Mouse (Mus musculus): ENCODE data around the gene Ptpn13.

Ptpn13 gene

GRCm38 (mm10) chr5:103460903-103461302 is 35.9 kb downstream of the Ptpn13 start:
- H3K27me3 ChIP-seq (ENCODE audit: control insufficient read depth, insufficient read depth, low read length, poor library complexity, severe bottlenecking): no peaks in the 10 kb centered on the region
- no peaks in the 10 kb centered on the region for H3K36me3 ChIP-seq (ENCODE audit: control insufficient read depth, insufficient read depth, low read length, poor library complexity, severe bottlenecking)
- DNase-seq (ENCODE audit: low read depth, low spot score): no peak

- H3K36me3 ChIP-seq (ENCODE audit: control insufficient read depth, insufficient read depth, low read length, poor library complexity, severe bottlenecking): no peaks in the 10 kb centered on the region
- DNase-seq (ENCODE audit: low read depth, low spot score): no peak
- no peaks in the 10 kb centered on the region for H3K27me3 ChIP-seq (ENCODE audit: control insufficient read depth, insufficient read depth, low read length, poor library complexity, severe bottlenecking)
Measured at GRCm38 (mm10) chr5:103463661-103464219, 38.7 kb downstream of the Ptpn13 start.

GRCm38 (mm10) chr5:103464329-103464728 is 39.3 kb downstream of the Ptpn13 start:
- DNase-seq (ENCODE audit: low read depth, low spot score): no peak
- Histone ChIP-seq H3K27me3 (ENCODE audit: control insufficient read depth, insufficient read depth, low read length, poor library complexity, severe bottlenecking) (no peaks in the 10 kb centered on the region), H3K36me3 (ENCODE audit: control insufficient read depth, insufficient read depth, low read length, poor library complexity, severe bottlenecking) (no peaks in the 10 kb centered on the region)

GRCm38 (mm10) chr5:103464771-103465170 is 39.8 kb downstream of the Ptpn13 start:
- DNase-seq (ENCODE audit: low read depth, low spot score): no peak
- Histone ChIP-seq H3K36me3 (ENCODE audit: control insufficient read depth, insufficient read depth, low read length, poor library complexity, severe bottlenecking) (no peaks in the 10 kb centered on the region), H3K27me3 (ENCODE audit: control insufficient read depth, insufficient read depth, low read length, poor library complexity, severe bottlenecking) (no peaks in the 10 kb centered on the region)

DNA sequence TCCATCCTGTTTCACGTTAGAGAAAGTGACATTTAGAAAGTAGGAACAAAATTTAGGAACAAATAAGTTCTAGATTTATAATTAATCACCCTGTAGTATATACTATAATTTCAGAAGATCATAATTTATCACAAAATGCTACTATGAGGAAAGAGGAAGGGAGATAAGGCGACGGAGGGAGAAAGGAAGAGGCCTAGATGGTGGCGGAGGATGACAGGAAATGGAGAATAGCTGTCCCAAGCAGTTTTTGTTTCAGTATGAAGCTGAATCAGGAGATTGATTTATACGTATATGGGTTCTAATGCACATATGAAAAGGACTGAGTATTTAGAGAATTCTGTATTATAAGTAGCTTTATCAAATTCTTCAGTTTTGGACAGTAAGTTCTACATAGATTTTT is 47.7 kb downstream of the Ptpn13 start:
- Histone ChIP-seq H3K27me3 (ENCODE audit: control insufficient read depth, insufficient read depth, low read length, poor library complexity, severe bottlenecking) (no peaks in the 10 kb centered on the region), H3K36me3 (ENCODE audit: control insufficient read depth, insufficient read depth, low read length, poor library complexity, severe bottlenecking) (no peaks in the 10 kb centered on the region)
- DNase-seq (ENCODE audit: low read depth, low spot score): no peak

DNA sequence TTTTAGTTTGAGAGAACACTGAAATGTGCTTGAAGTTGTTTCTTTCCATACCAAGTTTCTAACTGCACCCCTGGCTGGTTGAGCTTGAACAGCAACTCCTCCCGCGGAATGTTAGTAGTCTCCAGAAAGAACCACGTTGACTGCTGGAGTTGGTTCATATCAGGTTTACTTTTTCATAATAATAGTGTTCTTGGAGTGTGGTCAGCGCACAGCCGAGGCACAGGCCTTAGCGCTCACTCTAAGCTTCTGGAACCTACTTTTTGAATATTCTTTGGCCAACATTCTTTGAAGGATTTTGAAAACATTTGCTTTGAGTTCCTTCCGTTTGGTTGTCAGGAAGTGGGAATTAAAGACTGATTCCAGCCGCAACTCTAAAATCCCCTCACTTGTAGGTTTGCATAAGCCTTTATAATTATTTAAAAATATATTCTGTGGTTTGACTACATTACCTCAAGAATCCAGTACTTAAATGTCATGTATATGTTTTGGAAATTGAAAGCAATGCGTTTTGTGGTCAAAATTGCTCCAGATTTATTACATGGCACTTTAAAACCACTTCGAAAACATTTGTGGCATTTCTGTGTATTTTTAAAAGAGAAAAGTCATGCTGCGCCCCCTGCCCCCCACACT is 48.6 kb downstream of the Ptpn13 start:
- DNase-seq (ENCODE audit: low read depth, low spot score): no peak
- H3K36me3 ChIP-seq (ENCODE audit: control insufficient read depth, insufficient read depth, low read length, poor library complexity, severe bottlenecking): no peaks in the 10 kb centered on the region
- H3K27me3 ChIP-seq (ENCODE audit: control insufficient read depth, insufficient read depth, low read length, poor library complexity, severe bottlenecking): no peaks in the 10 kb centered on the region

- no peak for DNase-seq (ENCODE audit: low read depth, low spot score)
- Histone ChIP-seq H3K27me3 (ENCODE audit: control insufficient read depth, insufficient read depth, low read length, poor library complexity, severe bottlenecking) (no peaks in the 10 kb centered on the region), H3K36me3 (ENCODE audit: control insufficient read depth, insufficient read depth, low read length, poor library complexity, severe bottlenecking) (no peaks in the 10 kb centered on the region)
Measured at GRCm38 (mm10) chr5:103474259-103474658, 49.3 kb downstream of the Ptpn13 start.

DNA sequence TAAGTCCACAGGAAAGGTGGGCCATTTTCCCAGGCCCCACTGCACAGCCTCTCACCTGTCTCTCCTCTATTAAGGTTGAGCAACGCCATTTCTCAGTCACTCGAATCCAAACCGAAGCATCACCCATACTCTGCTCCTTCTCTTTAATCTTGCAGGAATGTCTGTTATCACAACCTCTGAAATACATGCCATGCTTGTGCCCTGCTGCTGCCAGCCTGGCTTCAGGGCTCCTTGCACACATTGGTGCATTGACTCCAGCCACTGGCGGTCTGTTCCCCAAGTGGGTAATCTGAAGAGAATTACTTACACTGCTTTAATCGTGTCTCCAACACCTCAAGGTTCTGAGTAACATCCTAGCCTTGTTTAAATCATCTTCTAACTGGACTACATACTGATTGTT is 50.5 kb downstream of the Ptpn13 start:
- DNase-seq (ENCODE audit: low read depth, low spot score): no peak
- no peaks in the 10 kb centered on the region for H3K36me3 ChIP-seq (ENCODE audit: control insufficient read depth, insufficient read depth, low read length, poor library complexity, severe bottlenecking)
- no peaks in the 10 kb centered on the region for H3K27me3 ChIP-seq (ENCODE audit: control insufficient read depth, insufficient read depth, low read length, poor library complexity, severe bottlenecking)

DNA sequence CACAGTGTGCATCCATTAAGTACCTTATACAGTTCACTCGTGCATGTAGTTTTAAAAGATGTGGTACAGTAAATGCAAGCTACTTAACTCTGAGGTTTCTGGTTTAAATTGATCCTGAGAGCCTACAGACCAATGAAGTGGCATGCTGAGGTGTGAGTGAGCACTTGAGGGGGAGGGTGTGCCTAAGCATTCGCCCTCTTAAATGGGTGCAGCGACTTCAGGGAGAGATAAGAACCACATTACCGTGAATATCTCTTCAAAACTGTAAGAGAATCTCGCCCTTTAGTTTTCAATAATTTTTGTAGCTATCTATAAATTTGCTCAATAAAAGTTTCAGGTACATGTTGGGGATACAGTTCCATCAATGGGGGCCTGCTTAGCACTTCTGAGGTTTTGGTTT is 54.5 kb downstream of the Ptpn13 start:
- Histone ChIP-seq H3K36me3 (ENCODE audit: control insufficient read depth, insufficient read depth, low read length, poor library complexity, severe bottlenecking) (no peaks in the 10 kb centered on the region), H3K27me3 (ENCODE audit: control insufficient read depth, insufficient read depth, low read length, poor library complexity, severe bottlenecking) (no peaks in the 10 kb centered on the region)
- no peak for DNase-seq (ENCODE audit: low read depth, low spot score)

GRCm38 (mm10) chr5:103481222-103481621 is 56.2 kb downstream of the Ptpn13 start:
- no peaks in the 10 kb centered on the region for H3K36me3 ChIP-seq (ENCODE audit: control insufficient read depth, insufficient read depth, low read length, poor library complexity, severe bottlenecking)
- DNase-seq (ENCODE audit: low read depth, low spot score): no peak

DNA sequence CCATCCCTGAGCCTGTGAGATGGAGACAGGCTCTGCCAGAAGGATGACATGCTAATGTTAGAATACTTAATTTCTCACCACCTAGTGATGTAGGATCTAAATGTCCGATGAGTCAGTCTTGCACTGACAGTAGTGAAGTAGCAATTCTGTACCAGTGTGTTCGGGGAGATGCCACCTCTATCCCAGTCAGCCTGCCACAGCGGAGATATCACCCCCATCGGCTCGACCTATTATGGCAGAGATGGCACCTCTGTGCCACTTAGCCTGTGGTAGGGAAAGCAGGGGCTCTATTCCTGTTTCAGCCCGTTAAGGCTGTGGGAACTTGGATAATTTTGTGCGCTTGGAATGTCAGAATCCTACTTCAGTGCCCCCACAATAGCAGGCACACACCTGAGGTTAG is 62.0 kb downstream of the Ptpn13 start:
- Histone ChIP-seq H3K36me3 (ENCODE audit: control insufficient read depth, insufficient read depth, low read length, poor library complexity, severe bottlenecking) (no peaks in the 10 kb centered on the region), H3K27me3 (ENCODE audit: control insufficient read depth, insufficient read depth, low read length, poor library complexity, severe bottlenecking) (no peaks in the 10 kb centered on the region)
- no peak for DNase-seq (ENCODE audit: low read depth, low spot score)

More at GRCm38 (mm10) chr5:103481222-103481621, 56.2 kb downstream of the Ptpn13 start:
- no peaks in the 10 kb centered on the region for H3K27me3 ChIP-seq (ENCODE audit: control insufficient read depth, insufficient read depth, low read length, poor library complexity, severe bottlenecking)

DNA sequence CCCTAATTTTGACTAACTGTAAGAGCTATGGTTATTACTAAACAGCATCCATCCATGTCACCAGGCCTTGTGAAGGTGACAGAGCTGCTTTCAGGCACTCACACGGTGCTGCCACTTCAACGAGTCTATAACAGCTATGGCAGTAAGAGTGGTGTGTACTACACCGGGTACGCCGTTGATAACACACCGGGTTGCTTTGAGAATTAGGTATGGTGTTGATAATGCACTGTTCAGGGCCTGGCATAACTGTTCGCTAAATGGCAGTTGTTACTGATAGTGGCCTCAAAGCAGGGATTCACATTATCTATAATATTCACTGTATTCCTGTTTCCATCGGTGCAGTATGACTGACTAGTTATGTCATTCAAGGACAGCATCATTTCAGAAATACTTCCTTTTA is 66.0 kb downstream of the Ptpn13 start:
- DNase-seq (ENCODE audit: low read depth, low spot score): no peak
- Histone ChIP-seq H3K27me3 (ENCODE audit: control insufficient read depth, insufficient read depth, low read length, poor library complexity, severe bottlenecking) (no peaks in the 10 kb centered on the region), H3K36me3 (ENCODE audit: control insufficient read depth, insufficient read depth, low read length, poor library complexity, severe bottlenecking) (no peaks in the 10 kb centered on the region)

GRCm38 (mm10) chr5:103491788-103492187 is 66.8 kb downstream of the Ptpn13 start:
- no peaks in the 10 kb centered on the region for H3K36me3 ChIP-seq (ENCODE audit: control insufficient read depth, insufficient read depth, low read length, poor library complexity, severe bottlenecking)
- no peaks in the 10 kb centered on the region for H3K27me3 ChIP-seq (ENCODE audit: control insufficient read depth, insufficient read depth, low read length, poor library complexity, severe bottlenecking)
- DNase-seq (ENCODE audit: low read depth, low spot score): no peak

DNA sequence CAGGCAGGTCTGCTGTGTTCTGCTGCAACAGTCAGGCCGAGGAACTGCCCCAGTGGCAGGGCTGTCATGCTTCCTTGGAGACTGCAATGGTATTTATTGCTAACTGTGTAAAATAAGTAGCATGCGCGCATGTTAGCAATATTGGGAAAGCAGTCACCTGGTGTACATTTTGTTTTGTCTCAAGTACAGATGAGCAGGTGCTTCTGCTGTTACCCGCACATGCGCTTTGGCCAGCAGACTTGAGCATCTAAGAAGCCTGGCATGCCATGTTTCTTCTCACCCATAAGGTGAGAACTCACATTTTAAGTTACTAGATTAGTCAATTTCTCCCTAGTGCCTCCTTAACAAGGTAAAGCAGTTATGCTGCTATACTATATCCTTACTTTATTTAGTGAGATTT is 72.1 kb downstream of the Ptpn13 start:
- DNase-seq (ENCODE audit: low read depth, low spot score): no peak
- Histone ChIP-seq H3K27me3 (ENCODE audit: control insufficient read depth, insufficient read depth, low read length, poor library complexity, severe bottlenecking) (no peaks in the 10 kb centered on the region), H3K36me3 (ENCODE audit: control insufficient read depth, insufficient read depth, low read length, poor library complexity, severe bottlenecking) (no peaks in the 10 kb centered on the region)

GRCm38 (mm10) chr5:103497480-103497879 is 72.5 kb downstream of the Ptpn13 start:
- DNase-seq (ENCODE audit: low read depth, low spot score): no peak
- no peaks in the 10 kb centered on the region for H3K36me3 ChIP-seq (ENCODE audit: control insufficient read depth, insufficient read depth, low read length, poor library complexity, severe bottlenecking)
- no peaks in the 10 kb centered on the region for H3K27me3 ChIP-seq (ENCODE audit: control insufficient read depth, insufficient read depth, low read length, poor library complexity, severe bottlenecking)

- DNase-seq (ENCODE audit: low read depth, low spot score): no peak
- no peaks in the 10 kb centered on the region for H3K27me3 ChIP-seq (ENCODE audit: control insufficient read depth, insufficient read depth, low read length, poor library complexity, severe bottlenecking)
- no peaks in the 10 kb centered on the region for H3K36me3 ChIP-seq (ENCODE audit: control insufficient read depth, insufficient read depth, low read length, poor library complexity, severe bottlenecking)
Measured at GRCm38 (mm10) chr5:103499305-103499704, 74.3 kb downstream of the Ptpn13 start.

Measured in splenic B cell, adult 2 months (primary cell).